Mouse (Mus musculus): Measurements from ENCODE around the gene Cygb. TPM values are rescaled to one million over a fixed set of nuclear protein-coding genes. Genes with fewer than 3 reads are reported as not detected.

The Cygb gene
- polyA plus RNA-seq, 1 experiment from 2014 or later, result 12.3 TPM

GRCm38 (mm10) chr11:116623281-116624124 is 30.6 kb downstream of the Cygb start:
- Histone ChIP-seq H3K27ac (ENCODE audit: low read length) (peak overlapping the region; percentile 63), H3K9ac (ENCODE audit: low read depth, low read length) (peak overlapping the region; percentile 79), H3K4me3 (ENCODE audit: low read length) (peak overlapping the region; percentile 68), H3K27me3 (replicated peaks; ENCODE audit: control insufficient read depth, insufficient read depth, low read length) (no peaks in the 10 kb centered on the region), H3K4me1 (ENCODE audit: control insufficient read depth, insufficient read depth, low read length) (peaks cover 51% of the 10 kb centered on the region), H3K36me3 (ENCODE audit: control insufficient read depth, insufficient read depth, low read length) (no peaks in the 10 kb centered on the region), H3K4me2 (ENCODE audit: low read depth, low read length) (peak overlapping the region; percentile 77), H3K9me3 (ENCODE audit: control insufficient read depth, low read length) (no peaks in the 10 kb centered on the region)
- ATAC-seq, result peak; percentile 52
- WGBS, result 9% methylated on average over 40 of the region's 40 CpGs

GRCm38 (mm10) chr11:116621258-116621704 is 32.8 kb downstream of the Cygb start:
- H3K4me3 ChIP-seq (ENCODE audit: low read length), result no peak overlapping the region
- whole genome bisulfite sequencing, result 41% methylated on average over 6 of the region's 6 CpGs
- no peak overlapping the region for H3K9ac ChIP-seq (ENCODE audit: low read depth, low read length)
- ATAC-seq, result peak; percentile 21; the same call in 1 of the 2 replicates
- H3K4me1 ChIP-seq (ENCODE audit: control insufficient read depth, insufficient read depth, low read length), result peaks cover 53% of the 10 kb centered on the region
- no peaks in the 10 kb centered on the region for H3K27me3 ChIP-seq (replicated peaks; ENCODE audit: control insufficient read depth, insufficient read depth, low read length)
- H3K27ac ChIP-seq (ENCODE audit: low read length), result peak overlapping the region; percentile 65
- no peaks in the 10 kb centered on the region for H3K36me3 ChIP-seq (ENCODE audit: control insufficient read depth, insufficient read depth, low read length)
- no peak overlapping the region for H3K4me2 ChIP-seq (ENCODE audit: low read depth, low read length)
- no peaks in the 10 kb centered on the region for H3K9me3 ChIP-seq (ENCODE audit: control insufficient read depth, low read length)

DNA sequence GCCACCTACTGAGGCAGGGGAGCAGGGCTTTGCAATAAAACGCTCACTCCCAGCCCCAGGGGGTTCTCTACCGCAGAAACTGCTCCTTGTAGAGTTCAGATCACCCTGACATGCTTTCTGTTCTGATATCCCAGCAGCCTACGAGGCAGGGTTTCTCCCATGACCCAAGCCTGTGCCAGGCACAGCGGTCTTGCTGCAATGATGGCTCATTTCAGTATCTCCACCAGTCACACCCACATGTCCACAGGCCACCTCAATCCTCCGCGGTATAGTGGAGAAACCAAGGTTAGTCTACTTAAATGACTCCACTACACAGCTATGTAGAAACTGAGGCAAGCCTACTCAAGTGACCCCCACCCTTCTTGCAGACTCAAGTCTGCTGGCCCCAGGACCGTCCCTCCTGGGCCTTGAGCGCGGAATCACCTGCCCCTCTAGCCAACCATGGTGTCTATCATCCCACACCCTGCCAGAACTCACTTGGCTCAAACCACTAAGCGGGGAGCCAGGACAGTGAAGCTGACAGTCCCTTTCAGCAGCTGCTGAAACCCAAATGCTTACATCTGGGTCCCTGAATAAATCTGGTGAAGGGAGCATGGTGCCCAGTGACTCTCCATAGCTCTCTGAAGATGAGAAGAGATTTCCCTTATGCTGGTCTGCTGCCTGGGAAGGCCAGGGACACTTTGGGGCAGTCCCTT is 33.4 kb downstream of the Cygb start:
- H3K4me3 ChIP-seq (ENCODE audit: low read length), result no peak overlapping the region
- no peak overlapping the region for H3K9ac ChIP-seq (ENCODE audit: low read depth, low read length)
- H3K36me3 ChIP-seq (ENCODE audit: control insufficient read depth, insufficient read depth, low read length), result no peaks in the 10 kb centered on the region
- no peak overlapping the region for H3K4me2 ChIP-seq (ENCODE audit: low read depth, low read length)
- WGBS, result 75% methylated on average over 10 of the region's 10 CpGs
- no peaks in the 10 kb centered on the region for H3K9me3 ChIP-seq (ENCODE audit: control insufficient read depth, low read length)
- no peak for ATAC-seq
- H3K4me1 ChIP-seq (ENCODE audit: control insufficient read depth, insufficient read depth, low read length), result peaks cover 58% of the 10 kb centered on the region
- H3K27me3 ChIP-seq (replicated peaks; ENCODE audit: control insufficient read depth, insufficient read depth, low read length), result no peaks in the 10 kb centered on the region
- H3K27ac ChIP-seq (ENCODE audit: low read length), result peak overlapping the region; percentile 65

DNA sequence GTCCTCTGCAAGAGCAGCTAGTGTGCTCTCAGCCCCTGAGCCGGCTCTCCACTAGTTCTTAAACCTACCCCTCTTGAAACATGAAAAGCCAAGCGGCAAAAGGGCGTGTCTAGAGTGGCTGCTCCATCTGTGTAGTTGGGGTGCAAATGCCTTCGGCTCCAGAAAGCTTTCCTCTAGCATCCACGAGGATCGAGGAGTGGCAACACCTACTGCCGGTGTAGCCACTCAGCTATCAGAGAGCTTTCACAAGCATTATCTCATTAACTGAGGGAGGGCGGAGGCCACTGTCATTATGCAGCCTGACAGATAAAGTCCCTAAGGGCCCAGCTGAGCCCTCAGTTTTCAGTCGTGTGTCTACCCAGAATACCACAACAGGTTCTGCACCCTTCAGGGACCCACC is 34.0 kb downstream of the Cygb start:
- peaks cover 64% of the 10 kb centered on the region for H3K4me1 ChIP-seq (ENCODE audit: control insufficient read depth, insufficient read depth, low read length)
- H3K9ac ChIP-seq (ENCODE audit: low read depth, low read length), result no peak overlapping the region
- no peak overlapping the region for H3K27ac ChIP-seq (ENCODE audit: low read length)
- H3K4me2 ChIP-seq (ENCODE audit: low read depth, low read length), result no peak overlapping the region
- 34% methylated on average over 9 of the region's 9 CpGs for WGBS
- peak; percentile 25; the same call in 1 of the 2 replicates for ATAC-seq
- H3K4me3 ChIP-seq (ENCODE audit: low read length), result no peak overlapping the region
- H3K9me3 ChIP-seq (ENCODE audit: control insufficient read depth, low read length), result no peaks in the 10 kb centered on the region
- no peaks in the 10 kb centered on the region for H3K27me3 ChIP-seq (replicated peaks; ENCODE audit: control insufficient read depth, insufficient read depth, low read length)
- H3K36me3 ChIP-seq (ENCODE audit: control insufficient read depth, insufficient read depth, low read length), result no peaks in the 10 kb centered on the region

GRCm38 (mm10) chr11:116619561-116619960 is 34.6 kb downstream of the Cygb start:
- Histone ChIP-seq H3K9me3 (ENCODE audit: control insufficient read depth, low read length) (no peaks in the 10 kb centered on the region), H3K4me1 (ENCODE audit: control insufficient read depth, insufficient read depth, low read length) (peaks cover 64% of the 10 kb centered on the region), H3K27ac (ENCODE audit: low read length) (no peak overlapping the region), H3K36me3 (ENCODE audit: control insufficient read depth, insufficient read depth, low read length) (no peaks in the 10 kb centered on the region), H3K27me3 (replicated peaks; ENCODE audit: control insufficient read depth, insufficient read depth, low read length) (no peaks in the 10 kb centered on the region), H3K9ac (ENCODE audit: low read depth, low read length) (no peak overlapping the region), H3K4me3 (ENCODE audit: low read length) (no peak overlapping the region), H3K4me2 (ENCODE audit: low read depth, low read length) (no peak overlapping the region)
- 41% methylated on average over 8 of the region's 8 CpGs for WGBS
- no peak for ATAC-seq

DNA sequence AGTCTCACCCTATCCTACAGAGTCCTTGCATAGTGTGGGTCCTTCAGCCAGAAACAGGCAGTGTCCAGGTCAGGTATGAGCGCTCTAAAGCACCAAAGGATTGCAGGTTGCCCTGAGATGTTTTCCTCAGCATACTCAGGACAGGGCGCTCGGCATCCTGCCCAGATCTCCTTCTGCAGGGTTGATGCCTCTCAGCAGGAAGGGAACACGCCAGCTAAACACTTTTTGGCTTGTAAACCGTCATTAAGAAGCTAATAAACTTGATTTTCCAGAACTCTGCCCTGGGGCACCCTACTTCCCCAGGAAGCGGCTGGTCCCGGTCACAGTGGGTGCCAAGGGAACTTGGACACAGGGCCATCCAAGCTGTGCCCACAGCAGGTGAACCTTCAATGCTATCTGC is 35.0 kb downstream of the Cygb start:
- Histone ChIP-seq H3K4me1 (ENCODE audit: control insufficient read depth, insufficient read depth, low read length) (peaks cover 62% of the 10 kb centered on the region), H3K36me3 (ENCODE audit: control insufficient read depth, insufficient read depth, low read length) (no peaks in the 10 kb centered on the region), H3K27me3 (replicated peaks; ENCODE audit: control insufficient read depth, insufficient read depth, low read length) (no peaks in the 10 kb centered on the region), H3K27ac (ENCODE audit: low read length) (no peak overlapping the region), H3K4me2 (ENCODE audit: low read depth, low read length) (no peak overlapping the region), H3K4me3 (ENCODE audit: low read length) (no peak overlapping the region), H3K9me3 (ENCODE audit: control insufficient read depth, low read length) (no peaks in the 10 kb centered on the region), H3K9ac (ENCODE audit: low read depth, low read length) (no peak overlapping the region)
- 81% methylated on average over 7 of the region's 7 CpGs for WGBS
- ATAC-seq, result no peak

DNA sequence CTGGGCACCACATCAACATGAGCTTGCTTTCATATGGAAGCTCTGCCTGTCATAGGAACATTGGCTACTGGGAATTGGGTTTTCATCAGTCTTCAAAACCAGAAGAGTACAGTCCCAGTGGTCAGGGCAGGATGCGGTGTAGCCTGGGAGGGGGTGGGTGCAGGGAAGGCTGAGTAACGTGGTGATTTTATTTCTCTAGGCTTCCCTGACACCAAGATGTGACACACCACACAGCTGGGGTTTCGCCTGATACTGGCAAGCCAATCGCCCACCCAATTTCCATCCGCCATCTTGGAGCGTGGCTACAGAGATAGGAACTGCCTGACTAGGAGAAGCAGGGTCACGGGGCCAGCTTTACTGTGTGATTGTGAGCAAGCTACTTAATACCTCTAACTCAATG is 35.4 kb downstream of the Cygb start:
- ATAC-seq, result no peak
- Histone ChIP-seq H3K36me3 (ENCODE audit: control insufficient read depth, insufficient read depth, low read length) (no peaks in the 10 kb centered on the region), H3K4me2 (ENCODE audit: low read depth, low read length) (no peak overlapping the region), H3K4me1 (ENCODE audit: control insufficient read depth, insufficient read depth, low read length) (peaks cover 60% of the 10 kb centered on the region), H3K4me3 (ENCODE audit: low read length) (no peak overlapping the region), H3K27me3 (replicated peaks; ENCODE audit: control insufficient read depth, insufficient read depth, low read length) (no peaks in the 10 kb centered on the region), H3K9ac (ENCODE audit: low read depth, low read length) (no peak overlapping the region), H3K9me3 (ENCODE audit: control insufficient read depth, low read length) (no peaks in the 10 kb centered on the region), H3K27ac (ENCODE audit: low read length) (no peak overlapping the region)
- 89% methylated on average over 7 of the region's 7 CpGs for WGBS

DNA sequence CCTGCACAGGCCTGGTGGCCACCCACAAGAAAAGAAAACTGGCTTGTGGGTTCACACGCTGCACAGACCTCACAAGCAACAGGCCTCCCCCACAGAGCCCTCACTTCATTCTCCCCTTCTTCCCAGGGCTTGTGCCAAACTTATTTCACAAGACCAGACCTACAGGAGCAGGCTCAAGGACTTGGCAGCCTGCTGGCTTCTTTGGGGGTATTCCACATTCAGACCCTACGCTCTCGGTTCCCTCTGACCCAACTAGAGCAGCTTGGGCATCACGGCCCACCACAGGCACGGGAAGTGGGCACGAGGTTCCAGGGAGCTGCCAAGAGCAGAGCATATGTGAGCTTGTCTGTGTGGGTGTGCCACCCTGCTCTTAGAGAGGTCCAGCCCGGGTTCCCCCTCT is 36.5 kb downstream of the Cygb start:
- WGBS, result 80% methylated on average over 7 of the region's 7 CpGs
- Histone ChIP-seq H3K27me3 (replicated peaks; ENCODE audit: control insufficient read depth, insufficient read depth, low read length) (no peaks in the 10 kb centered on the region), H3K4me3 (ENCODE audit: low read length) (no peak overlapping the region), H3K36me3 (ENCODE audit: control insufficient read depth, insufficient read depth, low read length) (no peaks in the 10 kb centered on the region), H3K9me3 (ENCODE audit: control insufficient read depth, low read length) (no peaks in the 10 kb centered on the region), H3K4me2 (ENCODE audit: low read depth, low read length) (no peak overlapping the region), H3K9ac (ENCODE audit: low read depth, low read length) (no peak overlapping the region), H3K27ac (ENCODE audit: low read length) (no peak overlapping the region), H3K4me1 (ENCODE audit: control insufficient read depth, insufficient read depth, low read length) (peaks cover 50% of the 10 kb centered on the region)
- no peak for ATAC-seq

- H3K9ac ChIP-seq (ENCODE audit: low read depth, low read length), result no peak overlapping the region
- H3K27me3 ChIP-seq (replicated peaks; ENCODE audit: control insufficient read depth, insufficient read depth, low read length), result no peaks in the 10 kb centered on the region
- no peak overlapping the region for H3K4me3 ChIP-seq (ENCODE audit: low read length)
- no peak overlapping the region; the same call in 1 of the 2 replicates for H3K27ac ChIP-seq (ENCODE audit: low read length)
- H3K4me1 ChIP-seq (ENCODE audit: control insufficient read depth, insufficient read depth, low read length), result peaks cover 39% of the 10 kb centered on the region
- no peaks in the 10 kb centered on the region for H3K9me3 ChIP-seq (ENCODE audit: control insufficient read depth, low read length)
- H3K36me3 ChIP-seq (ENCODE audit: control insufficient read depth, insufficient read depth, low read length), result no peaks in the 10 kb centered on the region
- 71% methylated on average over 10 of the region's 10 CpGs for WGBS
- H3K4me2 ChIP-seq (ENCODE audit: low read depth, low read length), result no peak overlapping the region
- no peak; the same call in 1 of the 2 replicates for ATAC-seq
Observed at GRCm38 (mm10) chr11:116616438-116617118, 37.5 kb downstream of the Cygb start.

Measured in intestine, embryonic 16.5 days (tissue).